In the genomic region with DNA sequence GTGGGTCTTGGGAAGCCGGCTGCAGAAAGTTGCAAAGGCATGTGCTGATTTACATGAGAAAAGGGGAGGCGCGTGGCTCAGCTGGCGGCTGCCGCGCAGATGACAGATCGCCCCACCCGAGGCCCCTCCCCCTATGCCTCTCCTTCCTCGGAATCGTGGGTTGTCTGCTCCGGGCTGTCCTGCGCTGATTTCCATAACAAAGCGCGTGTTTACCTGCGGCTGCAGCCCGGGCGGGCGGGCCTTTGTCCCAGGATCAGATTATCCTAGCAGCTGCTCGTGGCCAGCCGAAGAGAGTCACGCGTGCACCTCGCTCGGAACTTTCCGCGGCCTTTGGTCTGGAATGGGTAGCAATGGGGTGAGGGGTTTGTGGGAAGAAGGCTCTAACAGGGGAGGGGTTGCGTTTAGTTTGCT, we compare ENCODE assay signal across 8 mouse cellular contexts. TPM values are rescaled to one million over a fixed set of nuclear protein-coding genes. Genes with fewer than 3 reads are reported as not detected.
DNase-seq lines count a peak whose midpoint lies in the region; ATAC-seq lines count a peak whose summit lies in the region.

No protein-coding gene starts in this region.

- peak overlapping the region; percentile 58 for H3K4me2 ChIP-seq in stomach, embryonic 14.5 days (replicated peaks; ENCODE audit: low read depth, low read length)

- H3K79me2 ChIP-seq in macrophage (ENCODE audit: inconsistent target) = no peaks in the 10 kb centered on the region

- no peaks in the 10 kb centered on the region for H3K27me3 ChIP-seq in stomach, embryonic 14.5 days (ENCODE audit: control insufficient read depth, insufficient read depth, low read length)

- H3K27ac ChIP-seq in macrophage = no peak overlapping the region
- H3K27ac ChIP-seq in stomach, embryonic 14.5 days (ENCODE audit: low read length) = no peak overlapping the region

- peaks cover 31% of the 10 kb centered on the region for H3K4me1 ChIP-seq in stomach, embryonic 14.5 days (ENCODE audit: control insufficient read depth, insufficient read depth, low read length)

- 2% methylated on average over 27 of the region's 27 CpGs for WGBS in macrophage (ENCODE audit: missing documents)
- under 1% methylated on average over 27 of the region's 27 CpGs for WGBS in stomach, embryonic 14.5 days

- H3K9ac ChIP-seq in stomach, embryonic 14.5 days (replicated peaks; ENCODE audit: low read depth, low read length) = no peak overlapping the region; the same call in 1 of the 2 replicates

- no peaks in the 10 kb centered on the region for H3K9me3 ChIP-seq in stomach, embryonic 14.5 days (ENCODE audit: control insufficient read depth, low read depth, low read length)

- 0 out of 2 replicates have a peak, but pooled peaks have one; percentile 33 for ATAC-seq in stomach, embryonic 14.5 days (ENCODE audit: insufficient number of reproducible peaks, insufficient read depth, low FRiP score, low read depth)

- H3K4me3 ChIP-seq in macrophage (ENCODE audit: inconsistent target) = peak overlapping the region; percentile 25
- peak overlapping the region; percentile 33 for H3K4me3 ChIP-seq in stomach, embryonic 14.5 days (ENCODE audit: low read depth, low read length)

- no peaks in the 10 kb centered on the region for H3K36me3 ChIP-seq in macrophage (ENCODE audit: inconsistent target)
- no peaks in the 10 kb centered on the region for H3K36me3 ChIP-seq in stomach, embryonic 14.5 days (ENCODE audit: control insufficient read depth, insufficient read depth, low read length)

- peak; percentile 44 for DNase-seq in thymus, postnatal 14 days
- DNase-seq in thymus, postnatal 0 days (ENCODE audit: low spot score) = no peak
- DNase-seq in embryo, embryonic 10.5 days (ENCODE audit: low spot score) = peak; percentile 78
- DNase-seq in heart, postnatal 14 days = peak; percentile 23 to 35
- peak; percentile 63 to 81 for DNase-seq in kidney, postnatal 36 days
- no peak for DNase-seq in layer of hippocampus, postnatal 14 days (ENCODE audit: low spot score in 2 of 2)

- intact Hi-C loops in heart, postnatal 14 days (cut with DNase I) = no loop called here

RNA-seq across cellular contexts. Expression of a gene that starts 4.0 kb away (rescaled TPM):
- 4.2 and 4.7 TPM in 2 replicates for polyA plus RNA-seq in thymus, postnatal 0 days (2015; fragmentation: Nextera tagmentation; extraction: Ambion mirVana)
- 1 to 10 TPM; 7.9 to 9.0 TPM for total RNA-seq in heart, postnatal 14 days (2021)
- 10 to 100 TPM in 1 of 26 experiments, 1 to 10 TPM in 10, under 1 TPM in 7, not detected in 8; 0.25 to 11.9 (median 1.4) TPM for total RNA-seq in macrophage (2018; cell fraction: chromatin; rRNA removed)
- 1 to 10 TPM in 1 of 26 experiments, under 1 TPM in 23, not detected in 2; 0.10 to 4.3 (median 0.40) TPM for total RNA-seq in macrophage (2018; cell fraction: cytosol; rRNA removed)
- total RNA-seq in macrophage (2018; cell fraction: nucleus; rRNA removed) = 10 to 100 TPM in 2 of 26 experiments, 1 to 10 TPM in 12, under 1 TPM in 8, not detected in 4; 0.28 to 21.2 (median 1.9) TPM
- 0.17 to 0.38 TPM in 2 of 3 replicates, not detected in the other for polyA plus RNA-seq in macrophage (2018)
- polyA plus RNA-seq in stomach, embryonic 14.5 days (2014; fragmentation: Nextera tagmentation; extraction: Ambion mirVana) = 12.9 and 13.5 TPM in 2 replicates
- total RNA-seq in layer of hippocampus, postnatal 14 days (2021) = 10 to 100 TPM; 10.6 to 12.3 TPM

RNA-seq across cellular contexts. Expression of a gene that starts 15.4 kb away (rescaled TPM):
- 16.2 and 17.2 TPM in 2 replicates for polyA plus RNA-seq in thymus, postnatal 0 days (2015; fragmentation: Nextera tagmentation; extraction: Ambion mirVana)
- total RNA-seq in heart, postnatal 14 days (2021) = 10 to 100 TPM; 10.9 to 11.2 TPM
- total RNA-seq in macrophage (2018; cell fraction: chromatin; rRNA removed) = 10 to 100 TPM; 21.2 to 99.0 (median 61.0) TPM
- 10 to 100 TPM in 24 of 26 experiments, 1 to 10 TPM in 2; 8.6 to 16.2 (median 12.3) TPM for total RNA-seq in macrophage (2018; cell fraction: cytosol; rRNA removed)
- 10 to 100 TPM; 21.5 to 90.0 (median 42.4) TPM for total RNA-seq in macrophage (2018; cell fraction: nucleus; rRNA removed)
- polyA plus RNA-seq in macrophage (2018) = 12.4 to 20.1 TPM (median 14.3 TPM) in 3 replicates
- polyA plus RNA-seq in stomach, embryonic 14.5 days (2014; fragmentation: Nextera tagmentation; extraction: Ambion mirVana) = 30.3 and 30.7 TPM in 2 replicates
- 10 to 100 TPM; 33.4 to 34.9 TPM for total RNA-seq in layer of hippocampus, postnatal 14 days (2021)

Comparison
In these comparisons a context has a peak if more than half of its experiments do, and no peak if none do; other contexts are left out.
1. DNase-seq: peak in thymus, postnatal 14 days (single experiment), embryo, embryonic 10.5 days (single experiment), heart, postnatal 14 days (2 of 2) and kidney, postnatal 36 days (2 of 2); none in thymus, postnatal 0 days (single experiment) and layer of hippocampus, postnatal 14 days (0 of 2).